Mouse (Mus musculus): ENCODE measurements around the gene Akr7a5.

The Akr7a5 gene

GRCm38 (mm10) chr4:139310171-139310898 is at the start of gene Akr7a5, which contains the start of gene Pqlc2:
Gene Akr7a5 (plus strand): TSS chr4:139310744.
Gene Pqlc2 (minus strand): TSS chr4:139310708.
- in situ Hi-C loops (cut with MboI; ENCODE audit: low sequenced_read_pairs), result no loop called here

- in situ Hi-C loops (cut with MboI; ENCODE audit: low sequenced_read_pairs), result no loop called here
Measured at GRCm38 (mm10) chr4:139262981-139263380, 47.6 kb upstream of the Akr7a5 start.

- in situ Hi-C loops (cut with MboI; ENCODE audit: low sequenced_read_pairs), result no loop called here
Measured at GRCm38 (mm10) chr4:139265783-139266499, 44.6 kb upstream of the Akr7a5 start.

- in situ Hi-C loops (cut with MboI; ENCODE audit: low sequenced_read_pairs), result no loop called here
Measured at GRCm38 (mm10) chr4:139266500-139266865, 44.1 kb upstream of the Akr7a5 start.

- in situ Hi-C loops (cut with MboI; ENCODE audit: low sequenced_read_pairs), result no loop called here
Measured at GRCm38 (mm10) chr4:139267335-139267734, 43.2 kb upstream of the Akr7a5 start.

- in situ Hi-C loops (cut with MboI; ENCODE audit: low sequenced_read_pairs), result no loop called here
Measured at GRCm38 (mm10) chr4:139268242-139268641, 42.3 kb upstream of the Akr7a5 start.

- in situ Hi-C loops (cut with MboI; ENCODE audit: low sequenced_read_pairs), result no loop called here
Measured at GRCm38 (mm10) chr4:139270168-139270567, 40.4 kb upstream of the Akr7a5 start.

- in situ Hi-C loops (cut with MboI; ENCODE audit: low sequenced_read_pairs), result no loop called here
Measured at GRCm38 (mm10) chr4:139271562-139271961, 39.0 kb upstream of the Akr7a5 start.

GRCm38 (mm10) chr4:139272951-139273680 is 37.4 kb upstream of the Akr7a5 start:
- in situ Hi-C loops (cut with MboI; ENCODE audit: low sequenced_read_pairs), result no loop called here

GRCm38 (mm10) chr4:139274573-139274972 is 36.0 kb upstream of the Akr7a5 start:
- in situ Hi-C loops (cut with MboI; ENCODE audit: low sequenced_read_pairs), result no loop called here

- in situ Hi-C loops (cut with MboI; ENCODE audit: low sequenced_read_pairs), result no loop called here
Measured at GRCm38 (mm10) chr4:139276411-139276810, 34.1 kb upstream of the Akr7a5 start.

GRCm38 (mm10) chr4:139280530-139280929 is 30.0 kb upstream of the Akr7a5 start:
- in situ Hi-C loops (cut with MboI; ENCODE audit: low sequenced_read_pairs), result no loop called here

- in situ Hi-C loops (cut with MboI; ENCODE audit: low sequenced_read_pairs), result no loop called here
Measured at GRCm38 (mm10) chr4:139281791-139282345, 28.7 kb upstream of the Akr7a5 start.

GRCm38 (mm10) chr4:139282955-139283417 is 27.6 kb upstream of the Akr7a5 start:
- in situ Hi-C loops (cut with MboI; ENCODE audit: low sequenced_read_pairs), result no loop called here

- in situ Hi-C loops (cut with MboI; ENCODE audit: low sequenced_read_pairs), result no loop called here
Measured at GRCm38 (mm10) chr4:139284877-139285276, 25.7 kb upstream of the Akr7a5 start.

- in situ Hi-C loops (cut with MboI; ENCODE audit: low sequenced_read_pairs), result no loop called here
Measured at GRCm38 (mm10) chr4:139286234-139286633, 24.3 kb upstream of the Akr7a5 start.

GRCm38 (mm10) chr4:139287122-139287863 is 23.3 kb upstream of the Akr7a5 start:
- in situ Hi-C loops (cut with MboI; ENCODE audit: low sequenced_read_pairs), result no loop called here

- in situ Hi-C loops (cut with MboI; ENCODE audit: low sequenced_read_pairs), result no loop called here
Measured at GRCm38 (mm10) chr4:139289017-139289416, 21.5 kb upstream of the Akr7a5 start.

GRCm38 (mm10) chr4:139291099-139291498 is 19.4 kb upstream of the Akr7a5 start:
- in situ Hi-C loops (cut with MboI; ENCODE audit: low sequenced_read_pairs), result no loop called here

GRCm38 (mm10) chr4:139292038-139292437 is 18.5 kb upstream of the Akr7a5 start:
- in situ Hi-C loops (cut with MboI; ENCODE audit: low sequenced_read_pairs), result no loop called here
